Mouse (Mus musculus): ENCODE measurements around the gene Lrr1.
"Not testable (repeated sequence)": the region's sequence is repeated elsewhere in the genome, so short reads cannot be mapped to it uniquely, and the experiment has no call there.

The Lrr1 gene

GRCm38 (mm10) chr12:69163586-69163985 is 5.0 kb upstream of the Lrr1 start:
- not testable (repeated sequence) for DNase-seq (ENCODE audit: low read depth in 1 of 2, low spot score in 2 of 2)

- no peak for DNase-seq (ENCODE audit: low read depth in 1 of 2, low spot score in 2 of 2)
These were observed 3.7 kb upstream of the Lrr1 start for GRCm38 (mm10) chr12:69164904-69165303.

- not testable (repeated sequence) for DNase-seq (ENCODE audit: low read depth in 1 of 2, low spot score in 2 of 2)
These were observed 1.6 kb upstream of the Lrr1 start for GRCm38 (mm10) chr12:69166861-69167581.

- DNase-seq (ENCODE audit: low read depth in 1 of 2, low spot score in 2 of 2): no peak
These were observed 756 bp upstream of the Lrr1 start for GRCm38 (mm10) chr12:69167656-69168460.

GRCm38 (mm10) chr12:69171307-69171706 is 2.7 kb downstream of the Lrr1 start:
- DNase-seq (ENCODE audit: low read depth in 1 of 2, low spot score in 2 of 2): no peak

DNA sequence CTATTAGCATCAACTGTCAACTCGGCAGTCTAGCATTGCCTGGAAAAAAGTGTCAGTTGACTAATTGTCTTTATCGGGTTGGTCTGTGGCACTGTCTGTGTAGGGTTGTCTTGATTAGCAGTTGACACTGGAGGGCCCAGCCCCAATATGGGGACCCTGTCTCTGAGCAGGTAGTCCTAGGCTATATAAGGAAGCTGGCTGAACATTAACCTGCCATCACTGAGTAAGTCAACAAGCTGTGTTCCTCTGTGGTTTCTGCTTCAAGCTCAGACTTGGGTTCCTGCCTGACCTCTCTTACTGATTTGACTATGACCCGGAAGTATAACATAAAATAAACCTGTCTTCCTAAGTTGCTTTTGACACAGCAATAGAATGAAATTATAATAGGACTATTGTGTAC is 7.4 kb downstream of the Lrr1 start:
- no peak for DNase-seq (ENCODE audit: low read depth in 1 of 2, low spot score in 2 of 2)

GRCm38 (mm10) chr12:69177526-69177925 is 8.9 kb downstream of the Lrr1 start:
- DNase-seq (ENCODE audit: low read depth in 1 of 2, low spot score in 2 of 2): no peak

GRCm38 (mm10) chr12:69179371-69179770 is 10.8 kb downstream of the Lrr1 start:
- DNase-seq (ENCODE audit: low read depth in 1 of 2, low spot score in 2 of 2): no peak

DNA sequence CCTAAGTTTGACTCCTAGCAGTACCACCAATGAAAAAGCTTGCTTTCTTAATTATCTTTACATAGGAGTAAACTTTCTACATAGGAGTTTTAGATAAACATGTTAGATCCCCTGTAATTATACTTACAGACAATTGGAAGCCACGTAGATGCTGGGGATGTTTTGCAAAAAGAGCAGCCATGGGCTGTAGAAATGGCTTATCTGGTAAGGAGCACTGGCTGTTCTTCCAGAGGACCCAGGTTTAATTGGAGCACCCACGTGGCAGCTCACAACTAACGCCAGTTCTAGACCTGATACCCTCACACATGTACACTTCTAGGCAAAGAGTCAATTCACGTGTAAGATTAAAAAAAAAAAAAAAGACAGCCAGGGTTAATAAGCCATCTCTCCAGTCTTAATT is 13.2 kb downstream of the Lrr1 start:
- DNase-seq (ENCODE audit: low read depth in 1 of 2, low spot score in 2 of 2): no peak

DNA sequence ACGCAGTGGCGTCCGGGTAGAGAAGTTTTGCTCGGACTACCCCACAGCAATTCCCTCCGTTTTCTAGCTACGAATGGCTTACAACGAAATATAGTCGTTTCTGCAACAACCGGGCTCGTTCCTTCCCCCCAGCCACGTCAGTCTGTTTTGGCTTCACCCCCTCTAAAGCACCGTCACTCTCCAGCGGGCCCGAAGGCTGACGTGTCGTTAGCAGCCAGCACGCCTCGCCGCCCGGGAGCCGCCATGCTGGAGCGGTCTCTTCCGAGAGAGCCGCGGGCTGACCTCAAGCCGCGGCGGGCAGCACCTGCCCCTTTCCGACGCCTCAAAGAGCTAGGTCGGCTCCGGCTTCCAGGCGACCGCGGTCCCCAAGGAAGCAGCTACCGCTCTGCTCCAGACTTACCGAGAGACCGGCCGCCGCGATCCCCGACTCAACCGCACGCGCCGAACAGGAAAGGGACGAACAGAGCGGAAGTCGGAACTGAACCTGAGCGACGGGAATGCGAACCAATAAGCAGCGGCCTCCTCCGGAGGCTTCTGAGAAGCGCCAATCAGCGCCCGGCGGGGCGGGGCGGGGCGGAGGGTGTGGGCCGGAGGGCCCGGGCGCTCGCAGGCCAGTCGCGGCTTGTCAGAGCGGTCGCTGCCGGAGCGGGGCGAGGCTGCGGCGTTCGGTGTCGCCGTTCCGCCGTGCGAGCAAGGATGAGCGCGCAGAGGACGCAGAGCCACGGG is 15.1 kb downstream of the Lrr1 start, which contains the start of the genes Rpl36al and Mgat2:
Gene Rpl36al, minus strand, starts transcription at position 501 of the 726 bp plus-strand sequence.
Gene Mgat2, plus strand, starts transcription at position 575 of the 726 bp plus-strand sequence.
- peak; percentile 89 to 94 for DNase-seq (ENCODE audit: low read depth in 1 of 2, low spot score in 2 of 2)

DNA sequence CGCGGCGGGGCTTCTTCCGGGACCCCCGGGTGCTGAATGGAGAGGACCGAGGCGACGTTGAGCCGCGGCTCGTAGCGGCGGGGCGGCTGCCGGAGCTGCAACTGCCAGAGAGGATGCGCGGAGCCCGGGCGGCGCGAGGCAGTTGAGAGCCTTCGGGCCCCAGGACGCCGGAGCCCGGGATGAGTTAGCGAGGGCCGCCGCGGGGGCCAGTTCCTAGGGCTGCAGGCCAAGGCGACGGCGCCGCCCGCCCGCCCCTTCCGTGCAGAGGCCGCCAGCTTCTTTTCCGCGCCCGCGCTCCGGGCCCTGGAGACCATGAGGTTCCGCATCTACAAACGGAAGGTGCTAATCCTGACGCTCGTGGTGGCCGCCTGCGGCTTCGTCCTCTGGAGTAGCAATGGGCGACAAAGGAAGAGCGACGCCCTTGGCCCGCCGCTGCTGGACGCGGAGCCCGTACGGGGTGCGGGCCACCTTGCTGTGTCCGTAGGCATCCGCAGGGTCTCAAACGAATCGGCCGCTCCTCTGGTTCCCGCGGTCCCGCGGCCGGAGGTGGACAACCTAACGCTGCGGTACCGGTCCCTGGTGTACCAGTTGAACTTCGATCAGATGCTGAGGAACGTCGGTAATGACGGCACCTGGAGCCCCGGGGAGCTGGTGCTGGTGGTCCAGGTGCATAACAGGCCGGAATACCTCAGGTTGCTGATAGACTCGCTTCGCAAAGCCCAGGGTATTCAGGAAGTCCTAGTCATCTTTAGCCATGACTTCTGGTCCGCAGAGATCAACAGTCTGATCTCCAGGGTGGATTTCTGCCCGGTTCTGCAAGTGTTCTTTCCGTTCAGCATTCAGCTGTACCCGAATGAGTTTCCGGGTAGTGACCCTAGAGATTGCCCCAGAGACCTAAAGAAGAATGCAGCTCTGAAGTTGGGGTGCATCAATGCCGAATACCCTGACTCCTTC is 16.0 kb downstream of the Lrr1 start:
- DNase-seq (ENCODE audit: low read depth in 1 of 2, low spot score in 2 of 2): peak in 1 of 2 experiments; percentile 40

- no peak for DNase-seq (ENCODE audit: low read depth in 1 of 2, low spot score in 2 of 2)
These were observed 16.8 kb downstream of the Lrr1 start for GRCm38 (mm10) chr12:69185371-69185770.

GRCm38 (mm10) chr12:69186811-69187471 is 18.3 kb downstream of the Lrr1 start:
- DNase-seq (ENCODE audit: low read depth in 1 of 2, low spot score in 2 of 2): no peak

- DNase-seq (ENCODE audit: low read depth in 1 of 2, low spot score in 2 of 2): no peak
These were observed 21.5 kb downstream of the Lrr1 start for GRCm38 (mm10) chr12:69190074-69190473.

DNA sequence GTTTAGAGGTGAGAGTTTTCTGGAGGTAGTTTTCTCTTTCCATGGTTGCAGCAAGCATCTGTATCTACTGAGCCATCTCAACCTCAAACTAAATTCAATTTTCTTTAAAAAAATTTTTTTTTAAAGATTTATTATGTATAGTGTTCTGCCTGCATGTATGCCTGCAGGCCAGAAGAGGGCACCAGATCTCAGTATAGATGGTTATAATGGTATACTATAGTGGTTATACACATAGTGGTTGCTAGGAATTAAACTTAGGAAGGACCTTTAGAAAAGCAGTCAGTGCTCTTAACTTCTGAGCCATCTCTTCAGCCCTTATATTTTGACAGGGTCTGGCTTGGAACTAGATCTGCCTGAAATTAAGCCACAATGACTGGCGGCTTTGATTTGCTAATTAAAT is 21.9 kb downstream of the Lrr1 start:
- DNase-seq (ENCODE audit: low read depth in 1 of 2, low spot score in 2 of 2): no peak

- no peak for DNase-seq (ENCODE audit: low read depth in 1 of 2, low spot score in 2 of 2)
These were observed 22.8 kb downstream of the Lrr1 start for GRCm38 (mm10) chr12:69191396-69191795.

DNA sequence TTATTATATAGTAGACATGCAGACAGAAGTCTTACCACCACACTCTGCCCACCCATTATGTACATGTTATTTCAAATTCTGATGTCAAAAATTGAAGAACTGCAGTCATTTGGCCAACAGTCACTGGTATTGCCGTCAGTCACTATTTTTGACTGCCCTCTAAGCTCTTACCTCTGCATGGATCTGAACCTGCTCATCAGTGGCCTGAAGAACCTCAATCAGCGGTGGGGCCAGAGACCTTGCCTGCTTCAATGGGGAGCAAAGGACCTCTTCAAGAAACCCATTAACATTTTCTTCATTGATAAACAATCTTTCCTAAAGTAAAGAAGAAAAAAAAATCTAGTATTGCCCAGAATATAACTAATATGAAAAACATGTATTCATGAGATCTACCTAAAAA is 24.0 kb downstream of the Lrr1 start:
- no peak for DNase-seq (ENCODE audit: low read depth in 1 of 2, low spot score in 2 of 2)

GRCm38 (mm10) chr12:69196444-69197377 is 28.1 kb downstream of the Lrr1 start, which contains the start of gene Gm49383:
Gm49383 (minus strand) TSS chr12:69197104.
- peak in 1 of 2 experiments; percentile 34 for DNase-seq (ENCODE audit: low read depth in 1 of 2, low spot score in 2 of 2)
